Mouse (Mus musculus): ENCODE measurements at regions not wholly inside any gene's neighbourhood (a gene's known extent, or its start where the extent isn't known, plus 50 kb on each side); places are given as distances from the start of the nearest gene placed in this dataset.

DNA sequence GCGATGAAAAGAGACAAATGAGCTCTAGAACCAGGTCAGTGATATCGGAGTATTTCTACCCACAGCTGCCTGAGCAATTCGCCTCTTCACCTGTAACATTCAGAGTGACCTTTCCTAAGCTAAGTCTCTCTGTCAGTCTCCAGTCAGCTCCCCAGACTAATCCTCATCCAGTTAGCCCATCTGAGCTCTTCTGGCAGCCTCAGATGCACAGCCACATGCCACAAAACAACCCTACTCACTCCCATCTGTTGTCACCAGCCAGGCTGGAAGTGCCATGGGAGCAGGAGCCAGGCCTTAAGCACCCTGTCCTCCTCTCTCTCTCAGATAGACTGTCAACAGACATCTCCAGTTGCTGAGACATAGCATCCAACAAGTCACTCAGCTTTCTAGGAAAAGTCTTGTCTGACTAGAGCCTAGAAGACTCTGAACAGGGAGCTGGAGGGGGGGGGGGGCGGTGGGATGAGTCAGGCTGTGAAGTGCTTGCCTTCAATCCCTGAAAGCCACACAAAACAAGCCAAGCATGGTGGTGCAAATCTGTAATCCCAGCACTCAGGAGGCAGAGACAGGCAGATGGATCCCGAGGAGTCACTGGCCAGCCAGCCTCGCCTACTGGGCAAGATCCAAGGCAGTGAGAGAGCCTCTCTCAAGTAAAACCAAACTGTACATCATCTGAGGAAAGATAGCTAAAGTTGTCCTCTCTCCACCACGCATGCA lies 225.6 kb downstream of the Mycn start:
- no peak for ATAC-seq (replicated peaks; ENCODE audit: low FRiP score, poor library complexity, severe bottlenecking)

DNA sequence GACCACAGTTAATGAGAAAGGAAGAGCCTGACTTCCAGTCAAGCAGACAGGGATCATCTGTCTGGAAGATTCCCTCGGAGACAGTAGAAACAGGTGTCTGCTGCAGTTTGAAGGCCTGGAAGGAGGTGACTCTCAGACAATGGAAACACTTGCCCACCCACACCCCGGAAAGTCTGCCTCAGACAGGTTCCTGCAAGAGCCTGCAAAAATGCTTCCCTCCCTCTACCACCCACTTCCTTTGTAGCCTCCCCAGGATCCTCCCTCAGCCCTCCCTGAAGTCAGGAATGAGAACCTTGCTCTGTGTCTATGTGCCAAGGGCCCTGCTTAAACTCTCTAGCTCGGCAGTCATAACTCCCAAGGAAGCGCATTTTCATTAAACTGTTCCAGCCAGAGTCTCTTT lies 226.2 kb downstream of the Mycn start:
- no peak for ATAC-seq (replicated peaks; ENCODE audit: low FRiP score, poor library complexity, severe bottlenecking)

DNA sequence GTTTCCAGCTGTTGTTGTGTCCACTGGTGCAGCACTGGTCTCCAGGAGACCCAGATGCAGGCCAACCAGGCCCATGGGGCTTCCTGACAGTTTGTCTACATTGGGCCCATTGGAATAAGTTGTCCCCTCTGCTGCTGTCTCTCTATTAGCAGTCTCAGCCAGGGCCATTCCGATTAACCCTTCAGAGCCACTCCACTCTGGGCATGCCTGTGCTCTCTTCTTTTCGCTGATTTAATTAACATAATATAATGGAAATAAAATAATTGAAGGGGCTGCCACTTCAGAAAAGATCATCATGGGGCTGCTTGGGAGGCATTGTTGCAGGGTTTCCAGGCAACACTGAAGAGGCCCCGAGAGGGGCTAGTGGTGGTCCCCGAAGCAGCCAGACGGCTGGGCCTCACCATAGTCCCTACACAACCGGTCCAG lies 231.5 kb downstream of the Mycn start:
- ATAC-seq (replicated peaks; ENCODE audit: low FRiP score, poor library complexity, severe bottlenecking) = no peak

DNA sequence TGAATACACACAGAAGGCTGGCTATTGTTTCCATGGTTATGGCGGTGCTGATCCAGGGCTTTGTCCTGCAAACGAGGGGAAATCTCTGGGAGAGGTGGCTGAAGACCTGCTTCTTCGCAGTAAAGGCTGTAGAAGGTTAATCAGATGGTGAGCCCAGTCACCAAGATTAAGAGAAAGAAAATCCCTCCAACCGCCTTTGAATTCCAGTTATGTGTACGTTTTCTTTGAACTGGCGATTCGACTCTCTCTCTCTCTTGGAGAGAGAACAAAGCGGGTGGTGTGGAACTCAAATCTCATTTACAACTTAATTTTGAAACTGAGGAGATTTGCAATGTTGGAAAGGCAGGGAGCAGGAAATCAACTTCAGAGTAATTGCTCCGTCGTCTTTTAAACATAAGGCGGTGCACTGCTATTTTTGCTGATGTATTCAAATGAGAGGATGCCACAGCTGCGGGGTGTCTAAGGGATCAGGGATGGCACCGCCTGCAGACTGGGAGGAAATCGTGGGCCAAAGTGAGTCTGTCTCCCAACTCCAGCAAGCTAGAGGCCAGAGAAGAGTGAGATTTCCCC lies 232.7 kb downstream of the Mycn start:
- ATAC-seq (replicated peaks; ENCODE audit: low FRiP score, poor library complexity, severe bottlenecking) = no peak

DNA sequence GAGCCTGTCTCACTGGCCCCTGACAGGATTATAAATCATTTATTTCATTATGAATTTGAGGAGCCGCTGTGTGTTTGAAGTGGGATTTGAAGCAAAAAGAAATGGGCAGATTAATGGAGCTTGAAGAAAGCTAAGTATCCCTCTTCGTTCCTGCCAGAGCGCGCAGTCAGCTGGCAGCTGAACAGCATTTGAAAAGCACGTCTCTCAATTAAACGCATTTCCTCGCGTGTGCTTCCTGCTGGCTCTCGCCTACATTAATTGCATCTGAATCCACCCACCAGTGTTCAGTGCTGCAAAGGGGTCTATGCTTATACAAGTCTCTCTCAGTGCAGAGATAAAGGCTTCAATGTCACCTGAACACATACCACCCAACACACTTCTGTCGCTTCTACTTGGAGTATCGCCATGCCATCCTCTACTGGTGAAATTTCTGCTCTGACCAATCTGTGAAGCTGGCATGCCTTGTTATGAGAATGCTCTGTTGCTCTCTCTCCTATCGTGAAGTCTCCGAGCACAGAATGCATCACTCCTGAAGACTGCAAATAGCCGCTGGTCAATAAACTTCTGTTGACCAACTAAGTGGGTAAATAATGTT lies 235.3 kb downstream of the Mycn start:
- no peak for ATAC-seq (replicated peaks; ENCODE audit: low FRiP score, poor library complexity, severe bottlenecking)

DNA sequence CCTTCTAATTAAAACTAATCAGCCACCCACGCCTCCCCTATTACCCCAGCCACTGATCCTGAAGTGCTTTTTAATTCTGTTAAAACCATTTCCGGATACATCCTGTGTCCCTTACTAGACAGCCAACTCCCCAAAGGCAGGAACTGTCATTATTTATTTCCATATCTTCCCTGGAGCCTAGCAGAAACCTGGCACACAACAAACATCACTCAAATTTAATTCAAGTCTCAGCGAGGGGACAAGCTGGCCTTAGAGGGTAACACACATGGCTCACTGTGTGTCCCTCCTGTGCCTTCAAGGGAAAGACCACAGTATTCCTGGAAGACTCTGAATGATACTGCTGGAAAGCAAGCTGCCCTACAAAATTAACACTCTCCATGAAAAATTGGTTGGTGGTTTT lies 240.0 kb downstream of the Mycn start:
- no peak for ATAC-seq (replicated peaks; ENCODE audit: low FRiP score, poor library complexity, severe bottlenecking)

DNA sequence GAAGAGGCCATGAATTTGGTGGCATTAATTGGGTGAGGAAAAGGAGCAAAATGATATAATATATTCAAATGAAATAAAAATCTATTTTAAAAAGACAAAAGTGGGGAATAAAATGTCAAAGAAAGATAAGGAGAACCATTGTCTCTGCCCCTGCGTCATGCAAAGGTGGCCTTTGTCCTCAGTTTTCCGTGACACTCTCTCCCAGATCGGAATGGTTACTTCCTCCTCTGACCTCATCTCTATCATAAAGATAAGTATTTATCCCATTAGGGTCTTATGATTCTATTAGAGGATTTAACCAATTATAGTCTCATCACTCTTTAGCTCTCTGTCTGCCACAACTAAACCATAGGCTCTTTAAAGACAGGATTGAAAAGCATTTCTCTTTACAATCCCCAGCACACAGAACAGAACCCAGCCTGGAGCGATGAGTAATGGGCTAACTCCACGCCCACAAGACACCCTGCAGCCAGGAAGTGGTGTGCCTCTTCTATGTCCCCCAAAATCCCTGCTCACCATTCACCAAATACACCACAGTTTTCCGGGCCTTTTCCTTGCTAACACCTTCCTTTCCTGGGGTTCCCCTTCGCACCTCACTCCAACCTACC lies 240.6 kb downstream of the Mycn start:
- ATAC-seq (replicated peaks; ENCODE audit: low FRiP score, poor library complexity, severe bottlenecking) = no peak

DNA sequence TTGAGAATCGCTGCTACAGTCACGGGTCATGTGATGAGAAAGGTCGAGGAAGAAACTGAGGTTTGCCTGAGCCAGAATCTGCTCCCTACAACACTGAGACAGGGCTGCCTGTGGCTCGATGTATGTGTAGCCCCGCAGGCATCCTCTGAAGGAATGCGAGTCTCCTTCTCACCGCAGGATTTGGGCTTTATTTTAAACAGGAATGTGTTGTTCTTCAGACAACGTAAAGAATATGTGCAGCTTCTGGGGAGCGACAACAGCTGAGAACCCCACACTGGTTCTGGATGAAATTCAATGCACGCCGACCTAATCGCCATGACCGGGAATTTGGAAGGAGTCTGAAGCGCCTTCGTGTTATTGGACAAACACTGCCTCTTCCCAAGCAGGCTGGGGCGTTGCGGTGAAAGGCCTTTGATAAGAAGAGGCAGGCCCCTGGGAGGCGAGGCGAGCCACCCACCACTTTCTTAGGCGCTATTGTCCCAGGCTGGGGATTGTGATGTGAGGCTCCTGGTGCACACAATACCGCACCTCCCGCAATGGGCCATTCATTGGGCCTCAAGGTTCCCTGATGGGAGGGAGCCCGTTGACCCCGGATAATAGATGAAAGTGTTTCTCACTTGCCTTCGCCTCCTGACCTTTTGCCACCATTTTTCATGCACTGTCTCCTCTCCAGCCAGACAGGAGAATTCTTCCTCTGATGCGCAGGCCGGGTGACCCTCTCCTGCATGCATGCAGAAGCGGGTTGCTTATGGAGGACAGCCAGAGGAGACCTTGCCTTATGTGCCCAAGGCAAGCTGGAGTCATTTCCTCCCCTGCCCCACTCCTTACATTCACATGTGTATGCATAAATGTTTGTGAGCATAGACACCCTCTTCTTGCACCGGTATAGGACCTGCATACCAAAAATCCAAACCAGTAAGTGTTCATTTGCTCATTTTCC lies 247.6 kb downstream of the Mycn start:
- no peak for ATAC-seq (replicated peaks; ENCODE audit: low FRiP score, poor library complexity, severe bottlenecking)

DNA sequence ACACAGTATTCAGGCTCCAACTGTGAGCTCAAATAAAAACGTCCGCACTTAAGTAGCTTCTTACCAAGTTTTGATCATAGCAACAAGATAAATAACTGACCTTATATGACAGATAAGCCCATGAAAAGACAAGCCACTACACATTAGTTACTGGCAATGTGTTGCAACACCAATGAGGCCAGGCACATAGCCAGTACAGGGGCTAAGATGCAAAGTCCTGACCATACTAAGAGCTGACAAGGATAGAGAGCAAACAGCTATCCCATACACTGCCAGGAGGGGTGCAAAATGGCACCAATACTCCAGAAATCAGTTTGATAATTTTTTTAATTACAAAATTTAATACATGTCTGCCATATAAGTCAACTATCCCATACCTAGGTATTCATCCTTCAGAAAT lies 254.3 kb downstream of the Mycn start:
- no peak for ATAC-seq (replicated peaks; ENCODE audit: low FRiP score, poor library complexity, severe bottlenecking)

DNA sequence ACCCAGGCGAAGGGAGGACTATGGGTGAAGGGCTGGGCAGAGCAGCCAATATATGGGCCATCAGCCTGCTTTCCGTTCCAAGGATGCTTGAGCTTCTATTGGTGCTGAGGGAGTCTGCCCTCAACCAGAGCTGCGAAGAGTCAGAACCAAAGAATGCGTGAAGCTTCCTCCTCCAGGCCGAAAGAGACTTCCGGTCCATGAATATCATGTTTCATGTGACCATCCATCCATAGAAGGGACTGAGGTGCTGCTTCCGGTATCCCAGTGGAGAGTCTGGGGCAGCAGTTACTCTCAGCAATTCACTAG lies 256.5 kb downstream of the Mycn start:
- no peak for ATAC-seq (replicated peaks; ENCODE audit: low FRiP score, poor library complexity, severe bottlenecking)

DNA sequence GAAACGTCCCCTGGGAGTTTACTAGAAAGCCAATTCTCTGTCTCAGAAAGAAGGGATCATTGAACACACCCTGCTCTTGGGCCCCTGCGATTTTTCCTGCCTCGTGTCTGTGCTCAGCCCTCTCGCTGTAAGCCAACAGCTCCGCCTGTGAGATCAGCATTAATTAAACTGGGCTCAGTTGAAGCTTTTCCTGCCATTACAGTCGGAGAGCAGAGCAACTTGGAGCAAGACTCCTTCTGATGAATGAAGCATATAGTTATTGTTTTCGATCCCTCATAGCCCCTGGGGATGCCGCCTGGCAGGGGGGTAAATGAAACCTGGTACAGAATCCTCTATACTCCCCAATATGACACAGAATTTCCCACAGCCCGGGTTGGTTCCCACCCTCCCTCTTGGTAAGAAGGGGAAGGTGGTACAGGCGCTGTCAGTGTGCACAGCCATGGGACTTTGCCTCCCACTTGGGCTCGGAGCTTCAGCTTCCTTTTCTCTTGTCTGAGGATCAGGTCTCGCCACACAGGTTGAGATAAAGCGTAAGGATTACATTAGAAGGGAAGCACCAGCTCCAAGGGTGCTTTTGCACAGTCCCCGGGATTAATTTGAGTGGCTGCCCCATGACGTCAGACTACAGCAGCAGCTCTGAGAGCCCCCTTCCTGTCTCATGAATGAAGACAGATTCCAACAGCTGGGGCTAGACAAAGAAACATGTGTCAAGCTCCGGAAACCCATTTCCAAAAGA lies 257.1 kb downstream of the Mycn start:
- no peak for ATAC-seq (replicated peaks; ENCODE audit: low FRiP score, poor library complexity, severe bottlenecking)

DNA sequence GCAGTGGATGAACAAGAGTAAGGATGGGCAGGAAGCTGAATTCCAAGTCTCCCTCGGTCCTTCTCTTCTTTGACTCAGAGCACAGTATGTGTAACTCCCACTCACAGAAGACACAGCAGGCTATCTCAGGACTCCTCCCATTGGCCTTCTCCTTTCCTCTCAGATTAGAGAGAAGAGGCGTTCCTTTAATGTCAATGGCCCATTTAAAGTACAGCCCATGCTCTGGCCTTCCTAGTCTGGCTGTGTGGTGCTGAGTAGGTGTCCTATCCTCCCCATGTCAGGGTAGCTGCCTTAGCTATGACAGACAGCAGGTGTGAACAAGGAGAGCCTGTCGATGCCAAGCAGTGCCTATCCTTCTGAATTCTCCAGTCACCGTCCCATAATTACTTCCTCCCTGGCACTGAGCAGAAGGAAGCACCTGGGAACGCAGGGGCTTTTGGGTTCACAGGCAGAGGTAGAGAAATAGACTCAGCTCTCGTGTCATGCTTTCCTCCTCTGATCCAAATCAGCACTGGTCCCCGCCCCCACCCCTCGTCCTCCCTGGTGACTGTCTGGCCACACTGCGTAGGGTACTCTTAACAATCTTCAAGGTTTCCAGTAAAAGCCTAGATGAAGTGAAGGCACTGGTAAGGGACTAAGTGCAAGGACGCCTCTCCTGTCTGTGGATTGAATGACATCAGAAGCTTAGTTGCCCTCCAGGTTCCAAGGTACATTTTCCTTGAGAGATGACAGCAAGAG lies 257.8 kb downstream of the Mycn start:
- ATAC-seq (replicated peaks; ENCODE audit: low FRiP score, poor library complexity, severe bottlenecking) = no peak

DNA sequence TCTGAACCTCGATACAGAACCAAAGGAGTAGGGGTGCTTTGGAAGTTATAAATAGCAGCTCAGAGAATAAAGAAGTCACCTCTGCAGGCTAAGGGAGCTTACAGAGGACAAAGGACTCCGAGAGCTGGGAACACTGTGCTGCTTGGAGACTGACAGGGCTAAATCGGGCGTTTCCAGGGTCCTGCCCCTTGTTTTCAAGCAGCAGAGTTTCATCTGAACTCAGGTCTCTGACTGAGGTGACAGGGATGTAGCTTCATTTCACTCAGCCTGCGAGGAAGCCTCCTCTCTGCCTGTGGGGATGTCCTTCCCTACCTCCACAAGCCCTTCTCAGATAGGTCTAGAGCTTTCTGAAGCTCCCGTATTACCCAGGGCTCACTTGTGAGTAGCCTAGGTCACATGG lies 260.6 kb downstream of the Mycn start:
- ATAC-seq (replicated peaks; ENCODE audit: low FRiP score, poor library complexity, severe bottlenecking) = no peak

DNA sequence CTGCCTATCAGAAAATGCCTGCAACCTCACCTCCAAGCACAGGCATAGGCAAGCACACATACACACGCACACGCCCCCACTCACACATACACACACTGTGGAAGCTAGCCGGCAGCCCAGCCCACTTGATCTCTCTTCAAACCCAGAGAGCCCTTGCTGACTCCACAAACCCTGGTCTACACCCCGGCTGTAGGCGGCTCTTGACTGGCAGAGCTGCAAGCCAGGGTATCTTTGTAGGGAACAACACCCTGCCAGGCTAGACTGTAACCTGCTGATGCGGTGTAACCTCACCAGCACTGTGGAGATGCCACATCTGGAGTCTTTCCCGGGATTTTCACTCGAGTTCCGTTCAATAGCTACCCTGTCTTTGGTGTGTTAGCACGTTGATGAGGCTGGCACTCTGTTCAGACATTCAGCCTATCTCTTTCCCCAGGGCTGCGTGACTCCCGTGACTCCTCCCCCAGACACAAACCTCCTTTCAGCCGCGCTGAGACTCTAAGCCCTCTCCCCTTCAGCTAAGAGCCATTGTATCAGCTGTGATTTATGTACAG lies 261.3 kb downstream of the Mycn start:
- ATAC-seq (replicated peaks; ENCODE audit: low FRiP score, poor library complexity, severe bottlenecking) = no peak

DNA sequence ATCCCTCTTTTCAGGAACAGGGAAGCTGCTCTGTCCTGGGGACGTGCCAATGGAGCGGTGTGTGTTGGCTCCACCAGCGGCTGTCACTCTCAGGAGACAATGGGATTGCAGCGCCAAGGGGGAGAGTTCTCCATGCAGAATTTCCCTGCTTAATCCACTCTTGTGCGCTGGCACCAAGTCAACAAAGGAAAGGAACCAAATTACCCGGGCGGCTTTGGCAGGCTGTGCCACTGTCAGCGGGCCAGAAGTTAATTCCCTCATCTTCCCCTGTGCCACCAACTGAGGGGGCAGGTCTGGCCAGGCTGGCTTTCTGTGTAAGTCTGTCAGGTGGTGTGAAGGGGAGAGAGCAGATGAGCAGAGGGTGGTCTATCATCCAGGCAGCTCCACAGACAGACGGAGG lies 265.0 kb downstream of the Mycn start:
- no peak for ATAC-seq (replicated peaks; ENCODE audit: low FRiP score, poor library complexity, severe bottlenecking)

DNA sequence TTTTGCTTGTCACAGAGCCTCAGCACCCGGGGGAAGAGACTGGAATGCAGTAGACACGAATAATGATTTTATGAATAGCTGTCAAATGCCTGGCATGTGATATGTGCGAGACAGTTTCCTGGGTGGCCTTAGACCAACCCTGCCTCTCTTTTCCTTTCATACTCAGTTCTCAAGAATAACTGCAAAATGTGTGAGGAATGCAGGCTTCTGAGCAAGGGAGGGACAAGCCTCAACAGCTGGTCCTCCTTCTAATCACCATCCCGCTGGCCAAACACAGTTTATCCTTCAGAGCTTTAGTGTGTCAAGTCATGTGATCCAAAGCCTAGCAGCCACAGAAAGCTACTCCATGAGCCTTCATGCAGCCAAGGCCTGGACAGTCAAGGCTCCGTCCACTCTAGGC lies 271.8 kb downstream of the Mycn start:
- ATAC-seq (replicated peaks; ENCODE audit: low FRiP score, poor library complexity, severe bottlenecking) = no peak

DNA sequence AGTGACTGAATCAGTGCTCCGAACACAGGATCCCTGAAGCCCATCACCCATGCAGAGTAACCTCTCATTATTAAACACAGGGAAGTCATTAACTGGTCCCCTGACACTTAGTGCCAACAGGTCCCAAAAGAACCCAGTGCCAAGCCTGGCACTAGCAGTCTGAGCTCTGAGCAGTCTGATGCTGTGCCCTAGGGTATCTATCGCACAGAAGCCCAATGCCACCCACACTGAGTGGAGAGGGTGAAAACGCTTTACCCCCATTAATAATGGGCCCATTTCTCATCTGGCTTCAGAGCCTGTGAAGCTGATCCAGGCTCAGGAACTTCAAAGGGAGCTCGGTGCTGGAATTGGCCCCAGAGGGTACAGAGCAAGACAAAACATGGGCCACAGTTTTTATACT lies 272.8 kb downstream of the Mycn start:
- no peak for ATAC-seq (replicated peaks; ENCODE audit: low FRiP score, poor library complexity, severe bottlenecking)

DNA sequence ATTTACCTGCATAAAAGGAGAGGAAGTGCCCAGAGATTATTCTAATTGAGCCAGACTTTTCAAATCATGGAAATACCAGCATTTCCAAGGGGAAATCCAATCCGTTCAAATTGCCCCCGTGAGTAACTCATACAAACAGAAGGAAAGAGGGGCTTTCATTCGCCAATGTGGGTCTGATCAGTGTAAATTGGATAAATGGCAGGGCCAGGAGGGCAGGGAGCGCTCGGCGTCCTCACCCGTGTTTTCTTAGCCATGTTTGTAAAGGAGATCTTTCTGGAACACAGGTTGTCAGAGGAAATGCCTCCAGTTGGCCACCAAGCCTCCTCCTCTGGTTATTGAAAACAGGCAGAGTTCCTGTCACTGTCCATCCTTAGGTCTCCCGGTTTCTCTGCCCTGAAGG lies 286.1 kb downstream of the Mycn start:
- ATAC-seq (replicated peaks; ENCODE audit: low FRiP score, poor library complexity, severe bottlenecking) = no peak

DNA sequence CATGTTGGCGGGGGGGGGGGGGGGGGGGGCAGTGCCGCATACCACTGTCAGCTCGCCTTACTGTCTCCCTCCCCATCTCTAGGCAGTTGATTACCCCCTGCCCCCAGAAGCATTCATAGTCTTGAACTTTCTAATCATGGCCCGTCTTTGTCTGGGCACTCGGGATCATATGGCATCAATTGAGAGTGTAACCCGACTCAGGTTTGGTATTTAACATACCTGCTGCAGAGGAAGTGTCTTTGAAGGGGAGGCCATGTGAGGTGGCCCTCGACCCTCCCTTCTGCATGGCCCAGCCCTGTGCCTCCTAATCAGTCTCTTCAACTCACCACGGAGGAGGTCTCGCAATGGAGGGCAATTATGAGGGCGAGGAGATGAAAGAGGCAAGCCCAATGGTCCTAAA lies 286.5 kb downstream of the Mycn start:
- no peak for ATAC-seq (replicated peaks; ENCODE audit: low FRiP score, poor library complexity, severe bottlenecking)
